Mouse (Mus musculus) testis, postnatal 14 days (tissue): ENCODE data around the gene Dgcr2.
A peak's percentile ranks its signal among the peaks of the same experiment; 100 is the strongest.

ENCODE experiments used
- DNase-seq: peaks from one replicate; pipeline ENCODE4 v3.0.0; 2021; ENCODE audit warnings: low spot score

Dgcr2 gene

DNA sequence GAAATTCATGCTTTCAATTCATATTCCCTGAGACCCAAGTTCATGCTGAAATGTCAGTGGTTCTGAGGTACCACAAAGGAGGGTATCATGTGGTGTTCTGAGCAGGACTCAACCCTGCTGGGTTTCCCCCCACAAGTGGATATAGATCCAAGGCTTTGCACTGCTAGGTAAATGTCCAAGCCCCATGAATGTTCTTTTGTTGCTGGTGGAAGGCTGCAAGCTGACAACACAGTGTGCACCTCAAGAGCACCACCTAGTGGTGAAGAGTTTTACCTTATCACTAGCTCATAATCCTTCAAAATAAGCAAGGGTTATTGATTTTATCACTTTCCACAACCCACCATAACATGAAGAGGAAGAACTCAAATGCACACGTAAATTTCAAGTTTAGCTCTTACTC, 49.4 kb downstream of the Dgcr2 start:
- DNase-seq, result no peak

DNA sequence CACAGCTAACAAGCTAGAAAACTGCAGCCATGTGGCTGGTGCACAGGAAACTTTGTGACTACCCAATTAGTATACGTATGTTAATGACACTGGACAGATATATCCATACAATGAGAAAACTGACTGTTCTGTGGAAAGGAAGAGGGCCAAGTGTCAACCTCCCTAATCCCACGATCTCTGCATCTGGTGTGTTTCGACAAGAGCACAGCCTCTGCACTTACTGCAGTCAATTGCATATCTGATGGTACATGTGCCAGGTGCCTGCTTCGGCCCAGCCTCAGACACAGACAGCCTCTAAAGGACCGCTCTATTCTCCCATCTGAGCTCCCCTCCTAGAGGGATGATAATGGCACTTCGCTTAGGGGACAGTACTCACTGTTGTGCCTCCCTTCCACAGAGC, 49.9 kb downstream of the Dgcr2 start:
- DNase-seq, result no peak

GRCm38 (mm10) chr16:17843701-17844365, 54.5 kb downstream of the Dgcr2 start:
- DNase-seq, result no peak

- no peak for DNase-seq
Measured at GRCm38 (mm10) chr16:17842437-17842836, 55.9 kb downstream of the Dgcr2 start.

- DNase-seq, result no peak
Measured at GRCm38 (mm10) chr16:17839976-17840375, 58.4 kb downstream of the Dgcr2 start.

GRCm38 (mm10) chr16:17838051-17838450, 60.3 kb downstream of the Dgcr2 start, which contains the start of gene Car15:
Gene Car15 (minus strand): TSS chr16:17838364.
- no peak for DNase-seq

DNA sequence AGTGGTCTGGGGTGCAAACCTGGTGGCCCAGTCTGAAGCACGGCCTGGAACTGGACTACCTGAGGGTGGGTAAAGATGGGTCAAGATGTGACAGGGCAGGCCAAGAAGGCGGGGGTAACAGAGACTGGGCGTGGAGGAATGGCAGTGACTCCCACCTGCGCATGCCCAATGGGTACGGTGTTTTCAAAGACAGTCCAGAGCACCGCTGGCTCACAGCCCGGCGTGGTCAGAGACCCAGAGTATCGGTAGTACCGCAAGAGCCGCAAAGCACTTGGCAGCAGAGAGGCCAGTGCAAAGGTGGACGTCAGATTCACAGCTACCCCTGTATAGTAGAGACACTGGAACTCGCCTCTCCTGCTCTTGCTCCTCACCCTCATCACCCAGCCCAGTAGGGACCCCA, 62.9 kb downstream of the Dgcr2 start:
- no peak for DNase-seq

- no peak for DNase-seq
Measured at GRCm38 (mm10) chr16:17834543-17834942, 63.8 kb downstream of the Dgcr2 start.

- DNase-seq, result peak; percentile 56
Measured at GRCm38 (mm10) chr16:17833681-17834399, 64.5 kb downstream of the Dgcr2 start.

- peak; percentile 46 for DNase-seq
Measured at GRCm38 (mm10) chr16:17833321-17833680, 65.1 kb downstream of the Dgcr2 start.

DNA sequence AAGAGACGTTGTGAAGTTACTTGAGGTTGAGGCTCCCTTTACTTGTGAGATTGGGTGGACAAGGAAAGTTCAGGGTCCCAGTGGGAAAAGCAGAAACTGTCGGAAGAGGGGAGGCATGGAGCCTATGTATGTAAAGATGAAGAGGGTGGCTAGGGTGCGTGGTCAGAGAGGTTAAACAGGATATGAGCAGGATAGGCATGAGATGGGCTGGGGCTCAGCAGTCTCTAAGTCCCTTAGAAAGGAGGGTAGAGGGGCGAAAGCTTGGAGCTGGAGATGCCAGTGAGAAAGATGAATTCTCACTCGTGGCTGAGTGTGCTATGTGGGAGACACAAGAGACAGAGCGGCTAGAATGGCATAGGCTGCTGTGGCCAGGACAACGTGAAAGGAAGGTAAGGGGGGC, 65.5 kb downstream of the Dgcr2 start, which contains the start of gene B830017H08Rik:
B830017H08Rik (plus strand) TSS at position 301 of the 400 bp plus-strand sequence.
- no peak for DNase-seq

GRCm38 (mm10) chr16:17831781-17832180, 66.6 kb downstream of the Dgcr2 start:
- DNase-seq, result no peak

DNA sequence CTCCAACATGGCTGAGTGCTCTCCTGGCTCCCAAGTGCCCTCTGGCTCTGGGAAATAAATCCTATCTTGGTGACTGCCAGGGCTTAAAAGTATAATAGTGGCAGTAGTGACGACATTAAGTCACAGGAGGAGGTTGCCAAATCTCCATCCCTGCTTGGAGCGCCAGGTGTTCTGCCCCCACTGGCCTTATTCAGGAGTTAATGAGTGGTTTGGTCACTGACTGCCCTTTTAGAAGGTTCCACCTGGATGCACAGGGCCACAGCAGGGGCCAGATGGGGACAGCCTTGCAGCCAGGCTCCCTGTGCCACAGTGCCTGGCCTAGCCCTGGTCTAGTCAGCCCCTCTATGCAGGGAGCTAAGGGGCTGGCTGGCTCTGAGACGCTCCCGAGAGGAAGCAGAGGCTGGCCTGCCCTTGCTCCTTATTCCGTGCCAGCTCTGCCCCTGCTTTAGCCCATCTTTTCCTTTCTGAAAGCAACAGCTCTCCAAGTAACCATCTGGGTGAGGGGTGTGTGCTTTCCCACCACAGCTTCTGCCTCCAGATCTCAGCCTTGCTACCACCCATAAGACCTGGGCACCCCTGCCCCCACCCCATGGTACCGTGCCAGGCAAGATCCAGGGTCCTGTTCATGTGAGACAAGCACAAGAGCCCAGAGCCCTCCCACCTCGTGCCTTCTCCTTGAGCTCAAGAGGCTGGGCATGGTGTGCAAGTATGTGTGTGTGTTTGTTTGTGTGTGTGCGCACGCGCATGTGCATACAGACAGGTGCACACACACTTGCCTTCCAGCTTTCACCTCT, 67.8 kb downstream of the Dgcr2 start:
- DNase-seq, result no peak

- DNase-seq, result no peak
Measured at GRCm38 (mm10) chr16:17828867-17829266, 69.5 kb downstream of the Dgcr2 start.

DNA sequence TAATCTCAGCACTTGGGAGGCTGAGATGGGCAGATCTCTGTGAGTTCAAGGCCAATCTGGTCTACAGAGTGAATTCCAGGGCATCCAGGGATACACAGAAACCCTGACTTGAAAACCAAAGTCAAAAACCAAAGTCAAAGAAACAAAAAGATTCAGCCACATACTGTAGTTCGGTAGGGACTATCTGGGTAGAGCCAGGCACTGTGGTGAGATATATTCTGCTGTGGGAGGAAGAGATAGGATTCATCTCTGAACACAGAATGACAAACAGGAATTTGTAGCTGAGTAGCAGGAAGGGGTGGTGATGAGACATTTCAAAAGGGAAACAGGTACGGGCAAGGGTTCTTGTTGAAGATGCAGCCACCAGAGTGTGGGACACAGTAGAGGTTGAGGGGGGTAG, 70.1 kb downstream of the Dgcr2 start:
- DNase-seq, result no peak

DNA sequence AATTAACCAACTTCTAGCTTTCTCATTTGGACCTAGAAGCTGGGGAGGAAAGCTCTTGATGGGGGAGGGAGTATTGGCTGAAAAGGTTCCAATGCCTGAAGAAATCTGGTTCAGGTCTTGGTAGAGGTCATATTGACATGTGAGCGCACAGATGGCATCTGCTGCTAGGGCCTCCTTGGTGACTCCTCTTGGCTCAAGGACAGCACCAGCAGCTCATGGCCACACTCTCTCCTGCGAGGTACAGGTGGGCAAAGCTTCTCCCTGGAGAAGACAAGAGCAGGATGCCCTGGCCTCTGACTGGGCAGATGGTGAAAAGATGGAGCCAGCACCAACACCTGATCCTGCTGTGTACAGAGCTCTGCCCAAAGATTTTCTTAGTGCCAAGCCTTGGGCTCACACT, 71.9 kb downstream of the Dgcr2 start:
- DNase-seq, result no peak

- DNase-seq, result no peak
Measured at GRCm38 (mm10) chr16:17816528-17816927, 81.8 kb downstream of the Dgcr2 start.

DNA sequence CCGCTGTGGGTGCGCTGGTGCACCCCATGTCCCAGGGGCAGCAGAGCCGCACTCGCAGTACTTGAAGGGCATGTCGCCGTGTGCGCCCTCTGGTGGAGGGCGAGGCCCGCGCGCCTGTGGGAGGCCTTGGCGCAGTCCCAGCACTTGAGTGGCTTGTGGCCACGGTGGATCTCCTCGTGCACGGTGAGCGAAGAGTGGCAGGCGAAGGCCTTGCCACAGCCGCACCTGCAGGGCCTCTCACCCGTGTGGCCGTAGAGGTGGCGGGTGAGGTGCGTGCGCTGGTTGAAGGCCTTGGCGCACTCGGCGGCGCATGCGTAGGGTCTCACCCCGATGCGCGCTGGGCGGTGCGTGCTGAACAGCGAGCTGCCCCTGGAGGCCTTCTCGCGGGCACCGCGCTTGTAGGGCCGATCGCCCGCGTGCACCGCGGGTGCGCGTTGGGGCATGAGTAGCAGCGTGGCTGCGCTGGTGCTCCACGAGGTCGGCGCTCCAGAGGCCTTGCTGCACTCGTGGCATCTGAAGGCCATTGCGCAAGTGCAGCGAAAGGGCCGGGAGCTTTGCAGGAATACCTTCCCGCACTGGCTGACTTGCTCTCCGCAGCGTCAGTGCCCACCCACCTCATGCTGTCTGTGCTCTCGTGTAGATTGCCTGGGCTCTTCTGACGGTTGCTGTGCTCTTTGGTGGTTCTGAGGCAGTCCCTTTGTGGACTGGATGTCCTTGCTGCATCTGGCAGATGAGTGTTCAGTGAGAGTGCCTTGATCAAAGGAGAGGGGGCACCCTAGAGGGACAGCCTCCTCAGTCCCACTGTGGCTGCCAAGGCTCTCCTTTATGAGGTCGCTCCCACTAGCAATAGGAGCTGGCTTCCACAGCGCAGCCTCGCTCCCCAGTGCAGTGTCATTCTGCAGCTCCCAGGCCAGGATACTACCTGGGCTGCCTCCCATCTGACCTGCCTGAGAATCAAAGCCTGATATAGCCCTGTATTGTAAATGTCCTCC, 82.7 kb downstream of the Dgcr2 start:
- DNase-seq, result peak; percentile 80

DNA sequence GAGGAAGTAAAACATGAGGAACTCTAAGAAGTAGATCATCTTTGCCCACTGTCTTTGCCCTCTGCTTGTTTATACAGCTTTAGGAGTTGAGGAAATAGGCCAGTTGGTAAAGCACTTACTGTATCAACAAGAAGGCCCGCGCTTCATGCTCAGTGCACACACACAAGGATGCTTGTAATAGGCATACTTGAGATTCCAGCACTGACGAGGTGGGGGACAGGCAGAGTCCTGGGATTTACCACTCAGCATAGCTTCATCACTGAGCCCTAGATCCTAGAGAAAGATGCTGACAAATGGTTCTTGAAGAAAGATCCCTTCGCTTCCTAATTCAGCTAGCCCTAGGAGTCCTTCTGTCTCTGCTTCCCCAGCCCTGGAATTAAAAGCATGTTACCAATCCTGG, 85.2 kb downstream of the Dgcr2 start:
- no peak for DNase-seq

DNA sequence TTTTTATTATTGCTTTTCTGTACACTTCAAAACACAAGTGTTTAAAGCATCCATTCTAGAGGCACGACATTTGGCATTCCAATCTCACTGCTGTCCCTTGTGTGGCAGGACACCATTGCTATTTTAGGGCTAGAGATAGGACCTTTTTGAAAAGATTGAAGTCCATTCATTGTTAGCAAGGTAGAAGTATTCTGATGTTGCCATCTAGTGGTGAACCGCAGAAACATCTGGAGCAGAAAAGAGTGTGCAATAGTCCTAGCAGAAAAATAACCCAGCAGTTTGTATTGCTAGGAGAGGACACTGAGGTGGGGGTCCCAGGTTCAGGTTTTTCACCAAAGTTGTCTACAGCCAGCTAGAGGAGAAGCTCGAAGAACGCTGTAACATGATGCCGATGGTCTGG, 86.2 kb downstream of the Dgcr2 start:
- DNase-seq, result no peak

DNA sequence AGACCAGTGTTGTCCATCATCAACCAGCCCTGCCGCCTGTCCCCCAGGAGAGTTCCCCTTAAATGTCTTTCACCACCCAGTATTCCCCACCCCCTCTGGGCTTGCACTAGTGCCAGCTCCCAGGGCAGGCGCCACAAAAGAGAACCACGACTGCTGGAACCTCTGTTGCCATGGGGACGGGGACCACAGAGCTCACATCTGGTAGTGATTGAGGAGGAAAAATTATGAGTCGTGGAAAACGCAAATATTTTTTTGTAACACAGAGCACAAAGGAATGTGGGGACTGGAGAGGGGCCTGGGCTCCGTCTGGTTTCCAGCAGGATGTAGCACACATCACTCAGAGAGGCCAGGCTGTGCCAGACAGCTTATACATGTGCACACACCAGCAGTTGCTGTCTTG, 88.7 kb downstream of the Dgcr2 start:
- no peak for DNase-seq

DNA sequence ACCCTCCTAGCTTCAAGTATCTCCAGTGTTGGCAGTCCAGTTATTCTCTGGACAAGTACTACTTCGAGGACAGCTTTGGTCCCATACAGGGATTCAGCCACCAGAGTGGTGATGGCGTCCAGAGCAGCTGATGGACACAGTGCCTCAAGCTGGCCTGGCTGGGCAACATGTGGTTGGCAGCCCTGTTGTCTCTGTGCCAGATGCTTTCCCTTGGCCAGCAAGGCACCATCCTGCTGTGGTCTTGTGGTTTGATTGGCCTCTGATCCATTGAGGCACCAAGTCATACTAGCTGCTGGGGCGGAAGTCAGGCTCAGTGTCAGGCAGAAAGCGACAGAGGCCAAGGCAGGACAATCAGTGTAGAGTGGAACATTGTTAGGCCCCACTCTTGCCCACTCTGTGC, 89.2 kb downstream of the Dgcr2 start:
- DNase-seq, result no peak
